Mouse (Mus musculus) forebrain, embryonic 16.5 days (tissue): ENCODE results near the gene Unc13b. TPM values are rescaled to one million over a fixed set of nuclear protein-coding genes. Genes with fewer than 3 reads are reported as not detected.

ENCODE experiments used
- ATAC-seq: fragments of 200-750 bp; cut with Nextera tagmentation; 2 replicates; pipeline ENCODE4 v1.8.0; 2017; ENCODE audit warnings: mild to moderate bottlenecking, moderate library complexity
- H3K27ac ChIP-seq: fragments of 300-500 bp; sonication (generic); 2 replicates; pipeline ENCODE4 v1.5.1; 2014; ENCODE audit warnings: low read length, control low read depth
- H3K27me3 ChIP-seq: fragments of 300-500 bp; sonication (generic); replicated peaks from 2 replicates; pipeline ENCODE4 v1.6.1; 2014; ENCODE audit warnings: low read length; ENCODE audit not compliant: control insufficient read depth, insufficient read depth
- H3K36me3 ChIP-seq: fragments of 300-500 bp; sonication (generic); 2 replicates; pipeline ENCODE4 v1.6.1; 2014; ENCODE audit not compliant: control insufficient read depth, insufficient read depth
- H3K4me1 ChIP-seq: fragments of 300-500 bp; sonication (generic); replicated peaks from 2 replicates; pipeline ENCODE4 v1.6.1; 2014; ENCODE audit warnings: low read length; ENCODE audit not compliant: control insufficient read depth, insufficient read depth
- H3K4me2 ChIP-seq: fragments of 300-500 bp; sonication (generic); 2 replicates; pipeline ENCODE4 v1.6.1; 2014; ENCODE audit warnings: mild to moderate bottlenecking, low read length, control low read depth
- H3K4me3 ChIP-seq: fragments of 300-500 bp; sonication (generic); replicated peaks from 2 replicates; pipeline ENCODE4 v1.5.1; 2014; ENCODE audit warnings: mild to moderate bottlenecking, low read length, control low read depth
- H3K9ac ChIP-seq: fragments of 300-500 bp; sonication (generic); replicated peaks from 2 replicates; pipeline ENCODE4 v1.6.1; 2014; ENCODE audit warnings: low read depth, low read length, control low read depth
- H3K9me3 ChIP-seq: fragments of 300-500 bp; sonication (generic); 2 replicates; pipeline ENCODE4 v1.6.1; 2016; ENCODE audit warnings: low read length; ENCODE audit not compliant: control insufficient read depth
- WGBS: fragments of 180-500 bp; shearing (Covaris S2); extraction: QIAGEN DNeasy Blood & Tissue Kit; methylation state at CpG from one replicate; pipeline ENCODE4 v1.1.7; 2014; 5-methylcytosine and 5-hydroxymethylcytosine counted together
- polyA plus RNA-seq: library from polyadenylated mRNA; unstranded; fragments of >200 nt; fragmentation: Nextera tagmentation; extraction: Ambion mirVana; gene quantifications from 2 replicates; pipeline ENCODE4 v1.2.1, GENCODE M21; 2015

Unc13b gene
- polyA plus RNA-seq, 1 experiment from 2014 or later: 21.6 TPM

DNA sequence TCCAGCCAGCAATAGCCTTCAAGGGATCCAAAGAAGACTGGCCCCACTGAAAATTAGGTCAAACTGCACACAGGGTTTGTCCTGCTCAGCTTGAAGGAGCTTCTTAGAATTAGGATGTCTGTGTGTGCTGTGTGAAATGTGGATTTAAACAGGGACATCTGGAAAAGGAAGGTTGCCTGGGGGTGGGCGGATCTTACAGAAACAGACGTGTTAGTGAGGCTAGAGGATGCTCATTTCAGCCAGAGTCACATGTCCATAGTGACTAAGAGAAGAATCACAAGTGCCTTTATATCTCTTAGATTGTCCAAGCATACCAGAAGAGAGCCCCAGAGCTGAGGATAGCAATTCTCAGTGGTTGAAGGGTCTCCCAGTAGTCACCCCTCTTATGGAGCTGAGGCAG, 190.2 kb downstream of the Unc13b start:
- no peaks in the 10 kb centered on the region for H3K4me1 ChIP-seq

GRCm38 (mm10) chr4:43251269-43251668, 192.5 kb downstream of the Unc13b start:
- H3K27me3 ChIP-seq: no peaks in the 10 kb centered on the region
- 89% methylated on average over 6 of the region's 6 CpGs for WGBS

More for the DNA sequence above, 190.2 kb downstream of the Unc13b start:
- H3K27me3 ChIP-seq: no peaks in the 10 kb centered on the region
- no peak for ATAC-seq
- H3K27ac ChIP-seq: no peak overlapping the region
- H3K9me3 ChIP-seq: no peaks in the 10 kb centered on the region
- H3K36me3 ChIP-seq: no peaks in the 10 kb centered on the region
- no peak overlapping the region for H3K4me2 ChIP-seq
- WGBS: 81% methylated on average over 2 of the region's 2 CpGs
- no peak overlapping the region for H3K9ac ChIP-seq
- no peak overlapping the region for H3K4me3 ChIP-seq

DNA sequence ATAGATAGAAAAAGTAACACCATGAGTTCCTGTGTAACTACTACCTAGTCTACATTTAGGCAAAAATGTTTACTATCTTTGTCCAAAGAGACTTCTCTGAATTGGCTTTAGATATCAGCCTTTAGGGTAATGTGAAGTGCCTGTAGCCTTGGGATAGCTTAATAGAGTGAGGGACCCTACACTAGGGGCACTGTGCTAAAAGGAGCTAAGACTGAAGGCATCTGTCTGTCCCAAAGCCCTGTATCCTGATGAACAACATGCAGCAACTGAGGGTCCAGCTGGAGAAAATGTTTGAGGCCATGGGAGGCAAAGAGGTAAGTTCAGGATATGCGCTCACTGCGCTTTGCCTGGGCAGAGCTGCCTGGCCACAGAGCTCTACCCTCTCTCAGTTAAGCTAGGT, 198.3 kb downstream of the Unc13b start:
- no peak for ATAC-seq
- Histone ChIP-seq H3K36me3 (no peaks in the 10 kb centered on the region), H3K4me1 (no peaks in the 10 kb centered on the region), H3K27me3 (no peaks in the 10 kb centered on the region), H3K9me3 (no peaks in the 10 kb centered on the region), H3K4me2 (no peak overlapping the region), H3K27ac (no peak overlapping the region), H3K9ac (no peak overlapping the region), H3K4me3 (no peak overlapping the region)
- WGBS: 98% methylated on average over 2 of the region's 2 CpGs

More at GRCm38 (mm10) chr4:43251269-43251668, 192.5 kb downstream of the Unc13b start:
- Histone ChIP-seq H3K9me3 (no peaks in the 10 kb centered on the region), H3K9ac (no peak overlapping the region), H3K4me2 (no peak overlapping the region), H3K36me3 (no peaks in the 10 kb centered on the region), H3K27ac (no peak overlapping the region), H3K4me1 (no peaks in the 10 kb centered on the region), H3K4me3 (no peak overlapping the region)
- no peak for ATAC-seq

DNA sequence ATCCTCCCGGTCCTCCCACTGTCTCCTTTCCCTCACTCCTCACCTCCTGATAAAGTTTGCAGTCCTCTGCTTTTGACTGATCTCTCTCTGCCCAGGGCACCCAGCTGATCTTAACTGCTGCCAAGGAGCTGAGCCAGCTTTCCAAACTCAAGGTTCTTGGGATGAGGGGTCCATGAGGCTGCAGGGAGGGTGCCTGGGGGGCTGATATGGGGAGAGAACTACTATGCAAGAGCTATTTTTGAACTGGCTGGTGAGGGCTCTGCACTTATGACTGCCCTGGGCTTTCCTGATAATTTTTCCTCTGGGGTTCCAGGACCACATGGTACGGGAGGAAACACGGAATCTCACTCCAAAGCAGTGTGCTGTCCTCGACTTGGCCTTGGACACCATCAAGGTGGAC, 199.8 kb downstream of the Unc13b start:
- no peak overlapping the region for H3K9ac ChIP-seq
- no peaks in the 10 kb centered on the region for H3K9me3 ChIP-seq
- H3K27ac ChIP-seq: no peak overlapping the region
- H3K4me2 ChIP-seq: no peak overlapping the region
- no peaks in the 10 kb centered on the region for H3K4me1 ChIP-seq
- no peaks in the 10 kb centered on the region for H3K27me3 ChIP-seq
- H3K4me3 ChIP-seq: no peak overlapping the region
- no peak for ATAC-seq
- no peaks in the 10 kb centered on the region for H3K36me3 ChIP-seq
- 89% methylated on average over 4 of the region's 4 CpGs for WGBS

DNA sequence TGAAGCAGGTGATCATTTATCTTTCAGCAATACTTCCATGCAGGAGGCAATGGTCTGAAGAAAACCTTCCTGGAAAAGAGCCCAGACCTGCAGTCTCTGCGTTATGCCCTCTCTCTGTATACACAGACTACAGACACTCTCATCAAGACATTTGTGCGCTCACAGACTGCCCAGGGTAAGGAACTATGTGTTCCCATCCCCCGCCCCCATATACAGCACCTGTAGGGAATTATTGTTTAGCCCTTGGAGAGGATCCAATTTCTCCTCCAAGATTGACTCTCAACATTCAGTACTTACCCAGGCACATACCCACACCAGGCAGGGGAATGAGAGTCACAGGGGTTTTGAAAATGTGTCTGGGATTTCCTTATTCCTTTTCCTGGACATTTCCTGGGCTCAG, 200.7 kb downstream of the Unc13b start:
- no peak for ATAC-seq
- no peaks in the 10 kb centered on the region for H3K4me1 ChIP-seq
- H3K9ac ChIP-seq: no peak overlapping the region
- no peak overlapping the region for H3K4me2 ChIP-seq
- no peak overlapping the region for H3K4me3 ChIP-seq
- no peaks in the 10 kb centered on the region for H3K27me3 ChIP-seq
- H3K9me3 ChIP-seq: no peaks in the 10 kb centered on the region
- H3K36me3 ChIP-seq: no peaks in the 10 kb centered on the region
- WGBS: 61% methylated on average over 3 of the region's 3 CpGs
- no peak overlapping the region for H3K27ac ChIP-seq

- H3K4me1 ChIP-seq: no peaks in the 10 kb centered on the region
- H3K27ac ChIP-seq: no peak overlapping the region
- no peaks in the 10 kb centered on the region for H3K36me3 ChIP-seq
- no peak overlapping the region for H3K4me2 ChIP-seq
- H3K4me3 ChIP-seq: no peak overlapping the region
- 68% methylated on average over 5 of the region's 5 CpGs for WGBS
- H3K9ac ChIP-seq: no peak overlapping the region
- no peaks in the 10 kb centered on the region for H3K27me3 ChIP-seq
- ATAC-seq: no peak
- no peaks in the 10 kb centered on the region for H3K9me3 ChIP-seq
Measured at GRCm38 (mm10) chr4:43260096-43260495, 201.3 kb downstream of the Unc13b start.

DNA sequence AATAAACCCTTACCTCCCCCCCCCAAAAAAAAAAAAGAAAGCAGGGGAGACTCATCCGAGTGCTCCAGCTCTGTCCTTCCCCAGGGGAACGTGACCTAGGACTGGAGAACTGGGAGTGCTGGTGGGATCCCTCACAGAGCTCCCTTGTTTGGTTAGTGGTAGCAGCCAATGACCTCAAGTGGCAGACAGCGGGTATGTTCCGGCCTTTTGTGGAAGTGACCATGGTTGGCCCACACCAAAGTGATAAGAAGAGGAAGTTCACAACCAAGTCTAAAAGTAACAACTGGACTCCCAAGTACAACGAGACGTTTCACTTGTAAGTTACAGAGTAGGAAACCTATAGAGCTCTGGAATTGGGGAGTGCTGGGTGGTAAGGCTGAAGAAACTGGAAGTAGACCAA, 204.1 kb downstream of the Unc13b start:
- no peak for ATAC-seq
- 95% methylated on average over 6 of the region's 6 CpGs for WGBS
- no peak overlapping the region for H3K4me2 ChIP-seq
- H3K4me3 ChIP-seq: no peak overlapping the region
- no peak overlapping the region for H3K27ac ChIP-seq
- H3K9me3 ChIP-seq: no peaks in the 10 kb centered on the region
- no peaks in the 10 kb centered on the region for H3K36me3 ChIP-seq
- H3K4me1 ChIP-seq: peaks cover 13% of the 10 kb centered on the region
- no peaks in the 10 kb centered on the region for H3K27me3 ChIP-seq
- H3K9ac ChIP-seq: no peak overlapping the region

- Histone ChIP-seq H3K36me3 (no peaks in the 10 kb centered on the region), H3K4me2 (no peak overlapping the region), H3K27ac (no peak overlapping the region), H3K9ac (no peak overlapping the region), H3K4me3 (no peak overlapping the region), H3K4me1 (peaks cover 13% of the 10 kb centered on the region), H3K9me3 (no peaks in the 10 kb centered on the region), H3K27me3 (no peaks in the 10 kb centered on the region)
- ATAC-seq: no peak
- 59% methylated on average over 2 of the region's 2 CpGs for WGBS
Measured at GRCm38 (mm10) chr4:43266146-43266545, 207.4 kb downstream of the Unc13b start.

GRCm38 (mm10) chr4:43266623-43267322, 208.0 kb downstream of the Unc13b start, which contains the start of gene Atp8b5:
TSS of gene Atp8b5 (plus strand) at chr4:43267159.
- H3K9ac ChIP-seq: peak within 1 kb of the TSS; percentile 58
- H3K27ac ChIP-seq: peak within 1 kb of the TSS; percentile 64; the same call in 1 of the 2 replicates
- H3K9me3 ChIP-seq: no peaks in the 10 kb centered on the region
- H3K36me3 ChIP-seq: no peaks in the 10 kb centered on the region
- H3K4me2 ChIP-seq: peak within 1 kb of the TSS; percentile 74
- H3K4me1 ChIP-seq: peaks cover 13% of the 10 kb centered on the region
- WGBS: 2% methylated on average over 19 of the region's 19 CpGs
- H3K4me3 ChIP-seq: peak within 1 kb of the TSS; percentile 47
- peak; percentile 96 for ATAC-seq
- H3K27me3 ChIP-seq: no peaks in the 10 kb centered on the region

DNA sequence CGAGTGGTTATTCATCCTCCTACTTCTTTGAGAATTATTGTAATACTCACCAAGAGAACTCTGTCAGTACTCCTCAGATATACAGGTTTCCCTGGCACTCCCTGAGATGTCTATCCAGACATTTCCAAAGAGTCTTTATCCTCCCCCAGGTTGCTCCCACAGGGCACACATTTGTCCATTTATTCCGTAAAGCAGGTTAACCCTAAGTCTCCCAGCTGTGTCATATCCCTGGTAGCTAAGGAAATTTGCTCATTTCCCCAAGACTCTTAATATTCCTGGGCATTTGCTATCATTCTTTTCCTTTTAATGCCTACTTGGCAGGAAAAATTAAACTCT, 208.5 kb downstream of the Unc13b start:
- no peaks in the 10 kb centered on the region for H3K9me3 ChIP-seq
- H3K4me2 ChIP-seq: peak overlapping the region; percentile 74
- ATAC-seq: no peak
- H3K4me1 ChIP-seq: peaks cover 13% of the 10 kb centered on the region
- H3K36me3 ChIP-seq: no peaks in the 10 kb centered on the region
- no peak overlapping the region for H3K27ac ChIP-seq
- peak overlapping the region; percentile 47 for H3K4me3 ChIP-seq
- H3K9ac ChIP-seq: no peak overlapping the region
- H3K27me3 ChIP-seq: no peaks in the 10 kb centered on the region
- WGBS: 4% methylated on average over 2 of the region's 2 CpGs
